Comparison of ENCODE assay signal across 15 mouse cellular contexts in genomic region chr5:75544472-75545264, GRCm38 (mm10). TPM values are rescaled to one million over a fixed set of nuclear protein-coding genes. Genes with fewer than 3 reads are reported as not detected.
A peak's percentile ranks its signal among the peaks of the same experiment; 100 is the strongest.
DNase-seq lines count a peak whose midpoint lies in the region; ATAC-seq and TF ChIP-seq lines count a peak whose summit lies in the region.
"Had no signal": no experiment of that assay in that cellular context is flagged by ENCODE, and none has a peak within 500 bp of the region (broad histone marks: within the 10 kb centered on the region; RNA-seq: fewer than 3 reads in every experiment).

No protein-coding gene starts in this region.

- ATAC-seq in kidney, postnatal 0 days (replicated peaks; ENCODE audit: low FRiP score, low read depth): no peak
- no peak for ATAC-seq in midbrain, embryonic 15.5 days (replicated peaks)
- ATAC-seq: activated CD4-positive, CD25-positive, alpha-beta regulatory T cell, adult 4 months; inflammation-experienced regulatory T-cells, adult 6 months had no signal

- H3K4me1 ChIP-seq in kidney, adult 2 months (ENCODE audit: control insufficient read depth, insufficient read depth, low read length): no peaks in the 10 kb centered on the region
- peaks cover 0 to 16% of the 10 kb centered on the region in 2 experiments; a peak in 2 of 4 replicates for H3K4me1 ChIP-seq in CH12.LX (ENCODE audit: control insufficient read depth in 1 of 2, insufficient read depth in 2 of 2)
- H3K4me1 ChIP-seq in kidney, postnatal 0 days (replicated peaks; ENCODE audit: insufficient read depth, low read length): no peaks in the 10 kb centered on the region; the same call in 1 of the 2 replicates
- no peaks in the 10 kb centered on the region for H3K4me1 ChIP-seq in midbrain, embryonic 15.5 days
- H3K4me1 ChIP-seq: embryonic facial prominence, embryonic 13.5 days; limb, embryonic 13.5 days; neural tube, embryonic 12.5 days had no signal

- H3K27ac ChIP-seq in kidney, adult 2 months (ENCODE audit: insufficient read depth, low read depth, low read length): no peak overlapping the region
- H3K27ac ChIP-seq in CH12.LX (ENCODE audit: insufficient read depth, low read depth): no peak overlapping the region
- no peak overlapping the region for H3K27ac ChIP-seq in kidney, postnatal 0 days
- no peak overlapping the region for H3K27ac ChIP-seq in midbrain, embryonic 15.5 days
- H3K27ac ChIP-seq: embryonic facial prominence, embryonic 13.5 days; limb, embryonic 13.5 days; neural tube, embryonic 12.5 days had no signal

- H3K4me3 ChIP-seq in kidney, adult 2 months (ENCODE audit: insufficient read depth, low read depth, low read length): no peak overlapping the region
- H3K4me3 ChIP-seq in CH12.LX (replicated peaks in 1 of 3; ENCODE audit: low read depth in 2 of 3, low read length in 2 of 3, poor library complexity in 1 of 3): no peak overlapping the region
- H3K4me3 ChIP-seq in kidney, postnatal 0 days (replicated peaks; ENCODE audit: low read depth, low read length): no peak overlapping the region
- H3K4me3 ChIP-seq in midbrain, embryonic 15.5 days: no peak overlapping the region
- H3K4me3 ChIP-seq: embryonic facial prominence, embryonic 13.5 days; limb, embryonic 13.5 days; neural tube, embryonic 12.5 days had no signal

- TF ChIP-seq CTCF in kidney, adult 2 months (conservative IDR thresholded peaks at IDR 0.05; ENCODE audit: insufficient read depth, insufficient read length, low read depth, low read length): no peak
- TF ChIP-seq CTCF in CH12.LX (conservative IDR thresholded peaks at IDR 0.05 in 1 of 2, IDR thresholded peaks at IDR 0.05 in 1 of 2; ENCODE audit: low read depth in 2 of 2, low read length in 2 of 2): no peak
- no peak for TF ChIP-seq CTCF in kidney, postnatal 0 days (IDR thresholded peaks at IDR 0.05; ENCODE audit: low read depth)

- TF ChIP-seq EP300 in CH12.LX (IDR thresholded peaks at IDR 0.05; ENCODE audit: low read length): no peak

- DNase-seq in kidney, adult 2 months: peak; percentile 17
- DNase-seq in kidney, adult 8-10 months: no peak
- DNase-seq in CH12.LX (ENCODE audit: extremely low read depth): peak; percentile 27
- peak; percentile 85 for DNase-seq in kidney, postnatal 0 days (ENCODE audit: low spot score)
- peak; percentile 78 for DNase-seq in lung, postnatal 10 days
- no peak for DNase-seq in spleen, postnatal 4 days (ENCODE audit: low spot score in 2 of 2)
- DNase-seq in thymus, postnatal 36 days: no peak
- DNase-seq: heart, adult 18-20 months had no signal

- 66% methylated on average over 14 of the region's 14 CpGs for WGBS in kidney, adult 2 months
- WGBS in kidney, postnatal 0 days: 43% methylated on average over 14 of the region's 14 CpGs
- 81% methylated on average over 14 of the region's 14 CpGs for WGBS in midbrain, embryonic 15.5 days

- TF ChIP-seq POLR2A in kidney, adult 2 months (IDR thresholded peaks at IDR 0.05; ENCODE audit: low read depth, low read length): no peak
- no peak for TF ChIP-seq POLR2A in CH12.LX (IDR thresholded peaks at IDR 0.05; ENCODE audit: low read depth, low read length)

- no peak for TF ChIP-seq RAD21 in CH12.LX (IDR thresholded peaks at IDR 0.05; ENCODE audit: low read depth, low read length)

- H3K9me3 ChIP-seq in CH12.LX (replicated peaks; ENCODE audit: low read length): peaks cover 9% of the 10 kb centered on the region
- H3K9me3 ChIP-seq in kidney, postnatal 0 days (replicated peaks; ENCODE audit: low read length): no peaks in the 10 kb centered on the region
- H3K9me3 ChIP-seq in midbrain, embryonic 15.5 days: 0 out of 2 replicates have a peak, but pooled peaks cover 1% of the 10 kb centered on the region
- H3K9me3 ChIP-seq: embryonic facial prominence, embryonic 13.5 days; limb, embryonic 13.5 days; neural tube, embryonic 12.5 days had no signal

- no peaks in the 10 kb centered on the region for H3K27me3 ChIP-seq in kidney, adult 2 months (replicated peaks; ENCODE audit: control insufficient read depth, insufficient read depth, low read length)
- no peaks in the 10 kb centered on the region for H3K27me3 ChIP-seq in CH12.LX (replicated peaks)
- H3K27me3 ChIP-seq in kidney, postnatal 0 days (ENCODE audit: insufficient read depth, low read length): no peaks in the 10 kb centered on the region
- no peaks in the 10 kb centered on the region for H3K27me3 ChIP-seq in midbrain, embryonic 15.5 days (replicated peaks)
- H3K27me3 ChIP-seq: embryonic facial prominence, embryonic 13.5 days; limb, embryonic 13.5 days; neural tube, embryonic 12.5 days had no signal

- no peaks in the 10 kb centered on the region for H3K36me3 ChIP-seq in kidney, adult 2 months (ENCODE audit: control insufficient read depth, insufficient read depth, low read length)
- no peaks in the 10 kb centered on the region for H3K36me3 ChIP-seq in CH12.LX (replicated peaks in 1 of 2; ENCODE audit: control insufficient read depth in 1 of 2, insufficient read depth in 1 of 2, low read length in 1 of 2)
- no peaks in the 10 kb centered on the region for H3K36me3 ChIP-seq in kidney, postnatal 0 days (ENCODE audit: insufficient read depth, low read length)
- H3K36me3 ChIP-seq in midbrain, embryonic 15.5 days (replicated peaks): no peaks in the 10 kb centered on the region
- H3K36me3 ChIP-seq: embryonic facial prominence, embryonic 13.5 days; limb, embryonic 13.5 days; neural tube, embryonic 12.5 days had no signal

- in situ Hi-C loops in CH12.LX (cut with MboI; ENCODE audit: low pct_ligation_motif_present, low pct_unique_long_range_greater_than_20kb, low sequenced_read_pairs): no loop called here

- H3K4me2 ChIP-seq in CH12.LX (ENCODE audit: insufficient read depth, low read depth, poor library complexity, severe bottlenecking): no peak overlapping the region
- no peak overlapping the region for H3K4me2 ChIP-seq in kidney, postnatal 0 days (ENCODE audit: low read length)
- no peak overlapping the region for H3K4me2 ChIP-seq in midbrain, embryonic 15.5 days
- H3K4me2 ChIP-seq: embryonic facial prominence, embryonic 13.5 days; limb, embryonic 13.5 days; neural tube, embryonic 12.5 days had no signal

- no peaks in the 10 kb centered on the region for H3K79me2 ChIP-seq in CH12.LX (replicated peaks; ENCODE audit: control insufficient read depth, extremely low read depth, insufficient read depth, poor library complexity, severe bottlenecking)

- H3K9ac ChIP-seq in CH12.LX (ENCODE audit: insufficient read depth, low read depth): no peak overlapping the region
- H3K9ac ChIP-seq in kidney, postnatal 0 days (ENCODE audit: low read depth, low read length): no peak overlapping the region
- H3K9ac ChIP-seq in midbrain, embryonic 15.5 days: no peak overlapping the region
- H3K9ac ChIP-seq: embryonic facial prominence, embryonic 13.5 days; limb, embryonic 13.5 days; neural tube, embryonic 12.5 days had no signal

- dilution Hi-C loops in CH12.LX (cut with MboI; ENCODE audit: extremely low pct_ligation_motif_present, extremely low pct_unique_long_range_greater_than_20kb, low sequenced_read_pairs): no loop called here

TF ChIP-seq in CH12.LX, 34 proteins besides CTCF, POLR2A, EP300 and RAD21:
- TF ChIP-seq HCFC1 (IDR thresholded peaks at IDR 0.05; ENCODE audit: low read depth, low read length): no peak
- no peak for TF ChIP-seq KAT2A (IDR thresholded peaks at IDR 0.05; ENCODE audit: insufficient replicate concordance, low read length)
- no peak for TF ChIP-seq E2F4 (IDR thresholded peaks at IDR 0.05; ENCODE audit: insufficient replicate concordance, low read depth, low read length)
- no peak for TF ChIP-seq USF1 (IDR thresholded peaks at IDR 0.05; ENCODE audit: low read depth, low read length)
- TF ChIP-seq NELFE (IDR thresholded peaks at IDR 0.05; ENCODE audit: low read depth, low read length): no peak
- TF ChIP-seq JUN (IDR thresholded peaks at IDR 0.05; ENCODE audit: insufficient read depth, low read depth, low read length): no peak
- no peak for TF ChIP-seq UBTF (IDR thresholded peaks at IDR 0.05; ENCODE audit: low read depth, low read length)
- no peak for TF ChIP-seq PAX5 (IDR thresholded peaks at IDR 0.05; ENCODE audit: low read length)
- no peak for TF ChIP-seq MXI1 (IDR thresholded peaks at IDR 0.05; ENCODE audit: low read depth, low read length)
- no peak for TF ChIP-seq RCOR1 (conservative IDR thresholded peaks at IDR 0.05; ENCODE audit: low read depth, low read length)
- no peak for TF ChIP-seq TCF12 (IDR thresholded peaks at IDR 0.05; ENCODE audit: low read depth, low read length)
- TF ChIP-seq ELF1 (IDR thresholded peaks at IDR 0.05; ENCODE audit: low read depth, low read length): no peak
- TF ChIP-seq ZNF384 (IDR thresholded peaks at IDR 0.05; ENCODE audit: low read depth, low read length): no peak
- TF ChIP-seq MYC (IDR thresholded peaks at IDR 0.05; ENCODE audit: low read depth, low read length): no peak
- TF ChIP-seq SIN3A (IDR thresholded peaks at IDR 0.05; ENCODE audit: low read length): no peak
- TF ChIP-seq TBP (conservative IDR thresholded peaks at IDR 0.05; ENCODE audit: low read depth, low read length): no peak
- no peak for TF ChIP-seq ETS1 (conservative IDR thresholded peaks at IDR 0.05; ENCODE audit: low read depth, low read length)
- TF ChIP-seq SMC3 (IDR thresholded peaks at IDR 0.05; ENCODE audit: low read depth, low read length): no peak
- TF ChIP-seq ZKSCAN1 (IDR thresholded peaks at IDR 0.05; ENCODE audit: borderline replicate concordance, low read depth, low read length): no peak

RNA-seq across cellular contexts. Expression of gene Kit, which starts 30.0 kb away (rescaled TPM):
- polyA plus RNA-seq in kidney, adult 2 months (2012; rRNA removed): 15.2 and 15.6 TPM in 2 replicates
- total RNA-seq in CH12.LX (2012; rRNA removed): 0.13 TPM in 1 of 2 replicates, not detected in the other
- not detected in 2 replicates for total RNA-seq in CH12.LX (2014; rRNA removed)
- polyA plus RNA-seq in CH12.LX (2012; ENCODE audit: insufficient read length, low read depth): 0.37 and 0.64 TPM in 2 replicates
- polyA plus RNA-seq in kidney, postnatal 0 days (2015; fragmentation: Nextera tagmentation; extraction: Ambion mirVana): 14.5 and 15.6 TPM in 2 replicates
- 41.3 and 44.0 TPM in 2 replicates for polyA plus RNA-seq in midbrain, embryonic 15.5 days (2015; fragmentation: Nextera tagmentation; extraction: Ambion mirVana)
- polyA plus RNA-seq: C2C12 had no signal

Comparison
In these comparisons a context has a peak if more than half of its experiments do, and no peak if none do; other contexts are left out.
1. DNase-seq: peak in kidney, adult 2 months (single experiment), CH12.LX (single experiment), kidney, postnatal 0 days (single experiment) and lung, postnatal 10 days (single experiment); none in kidney, adult 8-10 months (0 of 2), spleen, postnatal 4 days (0 of 2) and thymus, postnatal 36 days (0 of 2).